Comparison of ENCODE assay signal across 7 mouse cellular contexts in genomic region chr4:100865423-100865822, GRCm38 (mm10).
DNase-seq lines count a peak whose midpoint lies in the region; ATAC-seq and TF ChIP-seq lines count a peak whose summit lies in the region.

No protein-coding gene starts in this region.

- H3K4me1 ChIP-seq in kidney, embryonic 15.5 days: peaks cover 40% of the 10 kb centered on the region
- no peaks in the 10 kb centered on the region; the same call in 1 of the 2 replicates for H3K4me1 ChIP-seq in kidney, adult 2 months (ENCODE audit: control insufficient read depth, insufficient read depth, low read length)
- H3K4me1 ChIP-seq in embryonic facial prominence, embryonic 14.5 days (ENCODE audit: control insufficient read depth, insufficient read depth, low read length): peaks cover 42% of the 10 kb centered on the region
- peaks cover 23% of the 10 kb centered on the region for H3K4me1 ChIP-seq in hindbrain, embryonic 14.5 days (replicated peaks; ENCODE audit: control insufficient read depth, insufficient read depth, low read length)
- peaks cover 34% of the 10 kb centered on the region for H3K4me1 ChIP-seq in midbrain, embryonic 14.5 days (ENCODE audit: control insufficient read depth, insufficient read depth, low read length)

- TF ChIP-seq POLR2A in kidney, adult 2 months (IDR thresholded peaks at IDR 0.05; ENCODE audit: low read depth, low read length): no peak

- H3K4me2 ChIP-seq in kidney, embryonic 15.5 days: peak overlapping the region; percentile 32
- 0 out of 2 replicates have a peak overlapping the region, but pooled peaks have one; percentile 40 for H3K4me2 ChIP-seq in embryonic facial prominence, embryonic 14.5 days (ENCODE audit: low read depth, low read length)
- H3K4me2 ChIP-seq in hindbrain, embryonic 14.5 days (replicated peaks): peak overlapping the region; percentile 17
- H3K4me2 ChIP-seq in midbrain, embryonic 14.5 days (ENCODE audit: low read length): peak overlapping the region; percentile 11

- H3K27me3 ChIP-seq in kidney, embryonic 15.5 days: no peaks in the 10 kb centered on the region
- H3K27me3 ChIP-seq in kidney, adult 2 months (replicated peaks; ENCODE audit: control insufficient read depth, insufficient read depth, low read length): no peaks in the 10 kb centered on the region
- H3K27me3 ChIP-seq in embryonic facial prominence, embryonic 14.5 days (replicated peaks; ENCODE audit: control insufficient read depth, insufficient read depth, low read length): no peaks in the 10 kb centered on the region
- H3K27me3 ChIP-seq in hindbrain, embryonic 14.5 days (ENCODE audit: control insufficient read depth, insufficient read depth, low read length): no peaks in the 10 kb centered on the region
- H3K27me3 ChIP-seq in midbrain, embryonic 14.5 days (ENCODE audit: control insufficient read depth, insufficient read depth, low read length): no peaks in the 10 kb centered on the region

- TF ChIP-seq CTCF in kidney, adult 2 months (conservative IDR thresholded peaks at IDR 0.05; ENCODE audit: insufficient read depth, insufficient read length, low read depth, low read length): no peak

- no peak for DNase-seq in kidney, adult 2 months
- DNase-seq in embryonic facial prominence, embryonic 14.5 days (ENCODE audit: low spot score): no peak
- no peak for DNase-seq in hindbrain, embryonic 14.5 days (ENCODE audit: low spot score)
- peak; percentile 47 for DNase-seq in midbrain, embryonic 14.5 days
- no peak for DNase-seq in right cerebral cortex, postnatal 10 days (ENCODE audit: low spot score in 2 of 2)
- no peak for DNase-seq in thymus, postnatal 10 days (ENCODE audit: low spot score in 2 of 2)

- no peaks in the 10 kb centered on the region for H3K9me3 ChIP-seq in kidney, embryonic 15.5 days (replicated peaks)
- H3K9me3 ChIP-seq in embryonic facial prominence, embryonic 14.5 days (ENCODE audit: control insufficient read depth, low read length): no peaks in the 10 kb centered on the region
- no peaks in the 10 kb centered on the region for H3K9me3 ChIP-seq in hindbrain, embryonic 14.5 days (ENCODE audit: control insufficient read depth, low read length)
- no peaks in the 10 kb centered on the region for H3K9me3 ChIP-seq in midbrain, embryonic 14.5 days (ENCODE audit: control insufficient read depth, low read length)

- no peak for ATAC-seq in kidney, embryonic 15.5 days (replicated peaks; ENCODE audit: low FRiP score)
- ATAC-seq in embryonic facial prominence, embryonic 14.5 days (ENCODE audit: low read depth): no peak
- ATAC-seq in hindbrain, embryonic 14.5 days (ENCODE audit: low FRiP score): no peak
- ATAC-seq in midbrain, embryonic 14.5 days (ENCODE audit: low FRiP score, low TSS enrichment): no peak

- peak overlapping the region; percentile 66 for H3K27ac ChIP-seq in kidney, embryonic 15.5 days
- no peak overlapping the region for H3K27ac ChIP-seq in kidney, adult 2 months (ENCODE audit: insufficient read depth, low read depth, low read length)
- H3K27ac ChIP-seq in embryonic facial prominence, embryonic 14.5 days (replicated peaks; ENCODE audit: low read depth, low read length): peak overlapping the region; percentile 34; the same call in 1 of the 2 replicates
- H3K27ac ChIP-seq in hindbrain, embryonic 14.5 days: no peak overlapping the region
- H3K27ac ChIP-seq in midbrain, embryonic 14.5 days (replicated peaks; ENCODE audit: low read depth, low read length): no peak overlapping the region

- H3K4me3 ChIP-seq in kidney, embryonic 15.5 days (replicated peaks): 0 out of 2 replicates have a peak overlapping the region, but pooled peaks have one; percentile 3
- no peak overlapping the region for H3K4me3 ChIP-seq in kidney, adult 2 months (ENCODE audit: insufficient read depth, low read depth, low read length)
- no peak overlapping the region for H3K4me3 ChIP-seq in embryonic facial prominence, embryonic 14.5 days (ENCODE audit: low read depth, low read length)
- no peak overlapping the region for H3K4me3 ChIP-seq in hindbrain, embryonic 14.5 days (replicated peaks; ENCODE audit: low read length)
- no peak overlapping the region for H3K4me3 ChIP-seq in midbrain, embryonic 14.5 days (replicated peaks; ENCODE audit: low read depth, low read length)

- no peak overlapping the region for H3K9ac ChIP-seq in kidney, embryonic 15.5 days
- no peak overlapping the region for H3K9ac ChIP-seq in embryonic facial prominence, embryonic 14.5 days (ENCODE audit: low read depth, low read length)
- no peak overlapping the region for H3K9ac ChIP-seq in hindbrain, embryonic 14.5 days
- no peak overlapping the region for H3K9ac ChIP-seq in midbrain, embryonic 14.5 days (replicated peaks; ENCODE audit: low read length)

- WGBS in kidney, embryonic 15.5 days: 18% methylated on average over 13 of the region's 13 CpGs
- 48% methylated on average over 13 of the region's 13 CpGs for WGBS in kidney, adult 2 months
- 39% methylated on average over 13 of the region's 13 CpGs for WGBS in embryonic facial prominence, embryonic 14.5 days
- 31% methylated on average over 13 of the region's 13 CpGs for WGBS in hindbrain, embryonic 14.5 days
- 11% methylated on average over 13 of the region's 13 CpGs for WGBS in midbrain, embryonic 14.5 days

- H3K36me3 ChIP-seq in kidney, embryonic 15.5 days: no peaks in the 10 kb centered on the region
- H3K36me3 ChIP-seq in kidney, adult 2 months (ENCODE audit: control insufficient read depth, insufficient read depth, low read length): no peaks in the 10 kb centered on the region
- H3K36me3 ChIP-seq in embryonic facial prominence, embryonic 14.5 days (ENCODE audit: control insufficient read depth, insufficient read depth, low read length): peaks cover 7% of the 10 kb centered on the region; the same call in 1 of the 2 replicates
- no peaks in the 10 kb centered on the region for H3K36me3 ChIP-seq in hindbrain, embryonic 14.5 days (replicated peaks; ENCODE audit: control insufficient read depth, insufficient read depth)
- no peaks in the 10 kb centered on the region for H3K36me3 ChIP-seq in midbrain, embryonic 14.5 days (ENCODE audit: control insufficient read depth, insufficient read depth, low read length)

Comparison
In these comparisons a context has a peak if more than half of its experiments do, and no peak if none do; other contexts are left out.
1. H3K27ac ChIP-seq: peak in kidney, embryonic 15.5 days (single experiment) and embryonic facial prominence, embryonic 14.5 days (single experiment); none in kidney, adult 2 months (single experiment), hindbrain, embryonic 14.5 days (single experiment) and midbrain, embryonic 14.5 days (single experiment).
2. Peak in every context shown above with its lines, with median percentiles within 50 percentile points of each other: H3K4me2 ChIP-seq.